Mouse (Mus musculus) brown adipose tissue, adult 24 weeks (tissue): ENCODE results near the gene Tbcd. TPM values are rescaled to one million over a fixed set of nuclear protein-coding genes. Genes with fewer than 3 reads are reported as not detected.

Experiments
- H3K27ac ChIP-seq: fragments of 200-500 bp; replicated peaks from 2 replicates; pipeline ENCODE4 v1.5.1; 2012; ENCODE audit warnings: low read depth, mild to moderate bottlenecking, low read length
- H3K4me1 ChIP-seq: fragments of 200-500 bp; 2 replicates; pipeline ENCODE4 v1.6.1; 2012; ENCODE audit warnings: low read length, mixed read lengths; ENCODE audit not compliant: control insufficient read depth, insufficient read depth, insufficient read length
- H3K4me3 ChIP-seq: fragments of 200-500 bp; 2 replicates; pipeline ENCODE4 v1.5.1; 2012; ENCODE audit warnings: low read depth, mild to moderate bottlenecking, low read length, moderate library complexity; ENCODE audit not compliant: insufficient read depth
- polyA plus RNA-seq: library from polyadenylated mRNA; stranded (reverse); fragments of >200 nt; gene quantifications from 2 replicates; pipeline ENCODE4 v1.2.4, GENCODE M21; 2012; ENCODE audit not compliant: missing spikeins, insufficient read depth, insufficient read length

Gene Tbcd
- polyA plus RNA-seq, 1 experiment: 15.3 TPM

DNA sequence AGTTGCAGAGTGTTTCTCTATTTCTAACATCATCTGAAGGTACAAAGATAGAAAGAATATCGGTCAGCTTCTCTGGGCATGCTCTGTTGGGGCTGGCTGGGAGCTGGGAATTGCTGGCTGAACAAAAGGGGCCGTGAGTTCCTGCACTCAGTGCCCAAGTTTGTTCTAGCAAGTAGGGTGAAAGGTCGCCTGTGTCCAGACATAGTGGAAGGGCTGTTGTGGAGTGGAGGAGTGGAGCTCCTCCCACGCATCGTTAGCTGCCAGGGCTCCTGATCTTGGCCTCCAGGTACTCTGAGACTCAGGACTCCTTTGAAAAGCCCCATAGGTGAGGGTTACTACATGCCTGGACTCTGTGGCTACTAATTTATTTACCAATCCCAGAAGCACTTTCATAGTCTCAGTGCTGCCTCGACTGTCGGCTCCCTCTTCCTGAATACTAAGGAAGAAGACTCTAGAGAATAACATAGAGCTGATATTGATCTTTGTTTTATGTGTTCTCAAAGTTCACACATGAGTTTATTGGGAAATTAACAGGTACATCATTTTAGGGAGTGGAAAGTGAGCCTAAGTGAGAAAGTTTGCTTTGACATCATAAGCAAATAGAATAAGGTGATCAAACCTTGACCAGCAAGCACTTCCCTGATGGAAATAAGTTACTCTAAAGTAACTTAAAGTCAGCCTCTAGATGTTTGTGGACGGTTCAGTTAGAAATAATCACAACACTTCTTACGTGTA lies 58.9 kb downstream of the Tbcd start:
- Histone ChIP-seq H3K4me1 (peaks cover 8% of the 10 kb centered on the region; the same call in 1 of the 2 replicates), H3K27ac (no peak overlapping the region), H3K4me3 (no peak overlapping the region)

DNA sequence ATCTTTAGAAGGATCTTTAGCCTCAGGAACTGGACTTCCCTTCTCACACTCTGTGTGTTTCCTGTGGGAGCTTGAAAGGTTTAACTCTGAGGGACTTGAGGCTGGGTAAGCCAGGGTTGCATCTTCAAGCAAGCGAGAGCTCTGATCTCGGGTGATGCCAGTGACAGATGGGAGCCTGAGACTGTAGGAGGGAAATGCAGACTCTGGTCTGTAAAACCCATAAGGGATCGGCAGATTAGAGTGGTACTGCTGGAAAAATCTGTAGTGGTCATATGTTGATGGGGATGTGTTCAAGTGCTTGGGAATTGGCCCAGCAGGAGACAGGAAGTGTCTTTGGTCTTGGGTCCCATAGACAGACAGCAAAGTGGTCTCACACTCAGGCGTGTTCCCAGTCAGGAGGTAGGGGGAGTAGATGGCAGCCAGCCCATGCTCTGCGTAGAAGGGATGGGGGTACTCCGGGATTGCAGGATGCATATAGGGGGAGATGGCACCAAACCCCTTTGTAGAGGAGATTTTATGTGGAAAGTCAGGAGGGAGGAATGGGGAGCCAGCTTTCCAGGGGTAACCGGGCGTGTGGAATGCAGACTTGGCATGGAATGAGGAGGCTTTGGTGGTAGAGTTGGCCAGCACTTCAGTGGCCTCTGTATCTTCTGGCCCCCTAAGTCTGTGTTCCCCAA lies 61.3 kb downstream of the Tbcd start:
- no peak overlapping the region for H3K27ac ChIP-seq
- peaks cover 12% of the 10 kb centered on the region for H3K4me1 ChIP-seq
- no peak overlapping the region for H3K4me3 ChIP-seq

DNA sequence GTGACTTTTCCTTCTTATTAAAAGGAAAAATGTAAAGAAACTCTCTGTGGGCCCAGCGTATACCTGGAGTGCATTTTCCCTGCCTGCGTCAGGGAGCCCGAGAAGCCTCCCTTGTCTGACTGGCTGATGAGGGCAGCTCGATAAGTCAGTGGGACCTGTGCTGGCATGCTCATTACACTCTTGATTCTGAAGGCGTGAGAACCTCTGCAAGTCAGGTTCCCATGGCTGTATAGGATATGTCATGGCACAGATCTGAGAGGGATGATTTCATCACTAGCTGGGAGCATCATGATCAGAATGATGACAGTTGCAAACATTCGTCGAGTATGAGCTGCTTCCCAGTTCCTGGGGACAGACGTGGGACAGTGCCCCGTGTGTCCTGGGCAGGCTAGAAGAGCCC lies 64.2 kb downstream of the Tbcd start:
- Histone ChIP-seq H3K27ac (no peak overlapping the region), H3K4me1 (peaks cover 7% of the 10 kb centered on the region), H3K4me3 (no peak overlapping the region)

DNA sequence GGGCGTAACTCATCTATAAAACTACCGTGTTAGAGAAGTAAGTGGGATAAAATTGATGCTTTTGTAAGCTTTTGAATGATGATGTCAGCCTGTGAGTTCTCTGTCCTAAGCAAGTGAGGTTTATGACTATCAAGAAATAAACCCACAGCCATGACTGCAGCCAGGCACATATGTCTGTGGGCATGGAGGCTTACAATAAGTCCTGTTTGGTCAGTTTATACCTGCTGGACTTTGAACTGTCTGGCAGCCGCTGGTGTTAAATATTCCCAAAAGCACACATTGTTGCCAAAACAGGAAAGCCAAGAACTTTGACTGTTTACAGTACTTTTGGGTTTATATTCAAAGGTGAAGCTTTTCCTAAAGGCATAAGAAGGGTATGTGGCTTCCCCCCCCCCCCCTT lies 65.2 kb downstream of the Tbcd start:
- Histone ChIP-seq H3K4me1 (peaks cover 7% of the 10 kb centered on the region), H3K27ac (no peak overlapping the region), H3K4me3 (no peak overlapping the region)

DNA sequence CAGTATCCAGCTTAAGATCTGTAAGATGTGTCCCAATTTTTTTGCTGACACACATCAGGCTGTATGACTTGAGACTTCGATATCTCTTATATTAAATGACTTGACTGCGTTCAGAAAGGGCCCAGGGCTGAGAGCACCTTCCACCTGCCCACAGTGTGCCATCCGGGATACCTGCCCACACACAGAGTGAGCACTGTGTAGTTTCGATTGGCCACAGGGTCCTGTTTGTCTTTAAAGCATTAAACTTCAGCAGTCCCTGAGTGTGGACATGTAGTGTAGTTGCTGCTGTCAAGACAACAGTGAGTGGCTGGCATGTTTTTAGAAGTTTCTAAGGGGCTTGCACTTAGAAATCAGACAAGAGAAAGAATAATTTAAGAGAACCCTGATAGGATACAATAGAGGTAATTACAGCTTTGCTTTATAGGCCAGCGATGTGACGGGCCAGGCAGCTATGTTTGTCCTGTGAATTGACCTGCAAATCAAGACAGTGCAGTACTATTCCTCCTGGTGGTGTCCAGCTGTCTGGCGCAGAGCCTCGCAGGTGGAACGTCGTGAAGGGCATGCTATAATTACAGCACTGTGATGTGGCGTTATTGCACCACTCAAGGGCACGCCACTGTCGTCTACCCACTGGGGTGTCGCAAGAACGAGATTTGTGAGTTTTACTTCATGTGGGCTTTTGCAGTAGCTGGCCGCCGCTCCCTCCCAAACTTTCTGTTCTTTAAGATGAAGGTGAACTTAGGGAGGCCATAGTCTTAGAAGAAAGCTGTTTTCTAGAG lies 66.1 kb downstream of the Tbcd start:
- H3K4me3 ChIP-seq: no peak overlapping the region
- peaks cover 7% of the 10 kb centered on the region for H3K4me1 ChIP-seq
- H3K27ac ChIP-seq: no peak overlapping the region

DNA sequence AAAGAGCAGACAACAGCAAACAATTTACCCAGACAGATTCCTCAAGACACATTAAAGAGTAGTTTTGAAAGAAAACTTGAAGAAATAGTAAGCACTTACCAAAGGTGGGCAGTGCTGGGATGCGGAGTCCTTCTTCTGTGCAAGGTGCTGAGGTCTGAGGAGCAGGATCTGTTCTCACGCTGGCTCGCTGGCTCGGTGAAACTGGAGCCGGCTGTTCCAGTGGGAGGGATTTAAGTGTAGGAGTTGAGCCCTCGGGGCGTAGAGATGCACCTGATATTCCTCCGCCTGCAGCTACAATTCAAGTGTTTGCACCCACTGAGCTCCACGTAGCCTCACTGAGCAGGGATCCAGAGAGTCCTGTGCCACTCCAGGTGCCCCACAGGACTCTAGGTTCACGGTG lies 67.4 kb downstream of the Tbcd start, which contains the start of gene Zfp750:
Gene Zfp750, minus strand, starts transcription at position 203 of the 400 bp plus-strand sequence.
- Histone ChIP-seq H3K4me3 (no peak within 1 kb of the TSS), H3K27ac (no peak within 1 kb of the TSS), H3K4me1 (peaks cover 7% of the 10 kb centered on the region)

DNA sequence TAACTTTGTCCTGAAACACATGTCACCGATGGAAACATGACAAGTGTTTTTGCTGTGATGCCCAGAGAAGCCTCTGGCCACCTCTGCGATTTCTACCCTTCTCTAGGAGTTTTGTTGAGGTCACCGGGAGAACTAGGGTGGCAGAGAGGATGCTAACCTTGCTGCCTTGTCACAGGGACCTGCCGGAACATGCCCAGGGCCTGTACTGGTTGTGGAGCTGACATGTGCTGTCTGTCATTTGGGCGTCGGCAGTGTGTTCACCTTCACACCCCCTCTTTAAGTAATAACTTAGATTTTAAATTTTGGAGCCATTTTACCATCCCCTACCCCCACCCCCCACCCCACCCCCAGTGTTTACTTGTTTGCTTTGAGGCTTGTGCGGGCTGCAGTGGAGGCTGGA lies 68.0 kb downstream of the Tbcd start:
- Histone ChIP-seq H3K4me3 (no peak overlapping the region), H3K4me1 (peaks cover 7% of the 10 kb centered on the region), H3K27ac (no peak overlapping the region)

DNA sequence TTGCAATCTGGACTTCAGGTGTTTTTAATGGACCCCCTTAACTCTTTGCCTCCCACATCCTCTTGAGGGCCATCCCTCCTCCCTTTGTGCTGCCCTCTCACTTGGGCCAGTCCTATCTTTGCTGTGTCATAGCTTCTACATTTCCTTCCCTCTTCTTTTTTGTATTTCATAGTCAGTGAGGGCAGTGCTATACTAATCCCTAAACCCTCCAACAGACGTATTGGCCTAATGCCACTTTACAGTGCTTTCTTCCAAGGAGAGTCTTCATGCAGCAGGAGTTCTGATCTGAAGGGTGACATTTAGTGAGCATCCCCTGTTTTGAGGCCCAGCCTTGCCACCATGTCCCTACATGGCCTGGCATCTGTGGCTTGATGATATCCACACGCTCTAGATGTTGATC lies 69.0 kb downstream of the Tbcd start:
- H3K27ac ChIP-seq: no peak overlapping the region
- no peak overlapping the region for H3K4me3 ChIP-seq
- H3K4me1 ChIP-seq: peaks cover 7% of the 10 kb centered on the region

DNA sequence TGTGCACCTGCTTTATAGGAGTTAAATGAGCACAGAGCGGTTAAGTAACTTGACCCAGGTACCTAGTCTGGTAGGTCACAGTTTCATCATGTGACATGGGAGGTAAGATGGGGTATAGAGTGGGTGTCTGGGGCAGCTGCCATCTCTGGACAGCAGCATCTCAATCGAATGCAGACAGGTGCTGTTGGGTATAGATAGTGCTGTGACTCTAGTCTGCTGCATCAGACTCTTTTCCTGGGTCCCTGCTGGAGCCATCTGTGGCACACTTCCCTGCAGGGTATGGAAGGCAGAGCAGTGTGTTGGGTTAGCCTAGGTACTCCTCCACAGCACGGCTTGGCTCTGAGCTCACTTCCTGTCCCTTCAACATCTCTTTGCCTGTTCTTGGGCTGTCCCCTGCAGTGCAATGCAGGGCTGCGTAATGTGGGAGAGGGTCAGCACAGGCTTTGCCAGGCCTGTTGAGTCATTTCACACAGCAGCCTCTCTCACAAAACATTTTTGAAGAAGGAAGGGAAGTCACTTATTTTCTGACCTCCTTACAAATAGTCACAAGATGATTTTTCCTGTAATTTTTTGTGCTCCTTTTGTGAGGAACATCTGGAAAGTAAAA lies 70.5 kb downstream of the Tbcd start:
- Histone ChIP-seq H3K4me3 (no peak overlapping the region), H3K27ac (no peak overlapping the region), H3K4me1 (peaks cover 7% of the 10 kb centered on the region)

DNA sequence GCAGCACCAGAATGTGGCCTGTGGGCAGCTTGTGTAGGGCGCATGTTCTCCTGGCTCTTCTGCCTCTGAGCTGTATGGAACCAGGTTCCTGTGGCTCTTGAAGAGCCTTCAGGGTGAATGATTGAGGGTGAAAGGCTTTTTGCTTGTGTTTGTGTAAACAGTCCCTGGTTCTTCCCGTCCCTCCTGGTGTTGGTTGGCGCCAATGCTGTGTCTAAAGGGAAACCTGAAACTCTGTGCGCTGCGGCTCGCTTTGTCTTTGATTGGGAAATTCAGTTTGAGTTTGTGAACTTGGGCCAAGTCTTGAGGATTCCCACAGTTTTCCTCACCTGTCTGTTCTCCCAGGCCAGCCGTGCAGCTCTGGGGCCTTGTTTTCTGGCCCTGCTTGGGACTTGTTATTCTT lies 72.4 kb downstream of the Tbcd start:
- Histone ChIP-seq H3K27ac (no peak overlapping the region), H3K4me3 (no peak overlapping the region), H3K4me1 (no peaks in the 10 kb centered on the region)

DNA sequence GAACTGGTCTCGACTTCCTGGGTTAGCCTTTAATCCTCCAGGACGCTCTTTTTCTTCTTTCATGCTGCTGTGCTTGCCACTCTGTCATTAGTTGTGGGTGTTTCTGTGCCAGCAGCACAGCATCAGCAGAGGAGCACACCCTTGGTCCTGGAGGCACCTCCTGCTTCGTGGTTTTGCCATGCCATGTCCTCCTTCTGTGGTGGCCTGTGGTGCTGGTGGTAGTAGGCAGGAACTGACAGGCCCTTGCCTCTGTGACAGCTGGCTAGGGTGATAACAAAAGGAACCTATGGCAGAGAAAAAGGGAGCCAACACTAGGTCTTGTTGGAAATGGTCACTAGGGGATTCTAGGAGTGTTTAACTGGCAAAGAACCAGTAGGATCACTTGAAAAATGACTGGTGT lies 78.0 kb downstream of the Tbcd start:
- H3K4me3 ChIP-seq: no peak overlapping the region
- no peaks in the 10 kb centered on the region; the same call in 1 of the 2 replicates for H3K4me1 ChIP-seq
- H3K27ac ChIP-seq: no peak overlapping the region

DNA sequence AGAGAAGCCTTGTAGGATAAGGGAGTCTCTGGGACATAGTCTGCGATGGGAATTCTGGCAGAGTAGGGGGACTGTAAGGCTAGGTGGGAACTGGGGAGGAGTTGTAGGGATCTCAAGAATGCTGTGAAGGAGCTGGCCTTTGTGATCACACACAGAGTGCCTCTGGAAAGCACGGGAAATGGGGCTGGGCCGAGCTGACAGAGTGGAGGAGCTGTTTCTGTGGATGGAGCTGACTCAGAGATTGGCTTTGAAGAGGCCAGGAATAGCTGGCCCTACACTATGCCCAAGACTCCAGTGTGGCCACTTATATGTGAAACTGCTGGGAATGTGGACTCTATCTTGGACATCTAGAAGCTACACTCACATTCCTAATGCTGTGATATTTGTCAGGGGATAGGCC lies 84.8 kb downstream of the Tbcd start:
- Histone ChIP-seq H3K27ac (no peak overlapping the region), H3K4me1 (no peaks in the 10 kb centered on the region), H3K4me3 (no peak overlapping the region)

DNA sequence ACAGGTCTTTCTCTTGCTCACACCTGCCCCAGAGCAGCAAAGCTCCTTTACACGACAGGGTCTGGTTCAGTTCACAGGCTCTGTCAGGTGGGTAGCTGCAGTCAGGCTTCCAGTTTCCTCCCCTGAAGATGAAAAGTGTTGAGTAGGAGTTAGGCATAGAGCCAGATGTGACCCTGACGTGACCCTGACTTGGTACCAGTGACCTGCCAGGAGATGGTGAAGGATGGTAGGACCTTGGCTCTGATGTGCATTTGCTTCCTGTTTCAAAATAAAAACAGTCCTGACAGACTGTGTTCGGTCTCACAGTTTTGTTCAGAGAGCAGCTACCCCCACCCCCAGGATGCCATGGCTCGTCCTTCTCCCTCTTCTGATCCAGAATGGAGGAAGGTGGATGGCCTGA lies 90.7 kb downstream of the Tbcd start:
- H3K4me3 ChIP-seq: no peak overlapping the region
- H3K27ac ChIP-seq: no peak overlapping the region
- H3K4me1 ChIP-seq: peaks cover 11% of the 10 kb centered on the region

DNA sequence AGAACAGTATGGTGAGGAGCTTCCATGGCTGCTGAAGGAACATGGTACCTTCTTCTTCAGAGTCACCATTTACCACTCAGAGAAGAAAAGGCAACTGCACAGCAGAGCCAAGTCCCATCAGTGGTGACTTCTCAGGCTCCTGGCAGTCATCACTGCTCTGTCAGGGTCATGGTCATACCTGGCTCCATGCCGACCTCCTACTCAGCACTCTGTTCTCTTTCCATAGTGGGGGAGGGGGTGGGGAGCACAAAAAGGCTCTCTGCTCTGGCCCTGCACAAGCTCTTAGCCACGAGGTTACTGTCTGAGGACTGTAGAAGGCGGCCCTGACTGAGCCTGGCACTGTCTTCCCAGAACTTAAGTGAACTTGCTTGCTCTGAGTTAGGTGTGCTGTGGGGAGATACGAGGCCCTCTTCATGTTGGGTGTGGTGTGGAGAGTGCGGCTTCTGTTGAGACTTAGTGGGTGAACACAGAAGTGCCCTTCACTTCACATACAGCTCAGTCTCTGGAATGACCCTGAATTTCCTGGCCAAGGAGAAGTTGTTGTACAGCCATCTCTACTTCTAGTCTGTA lies 91.6 kb downstream of the Tbcd start:
- peaks cover 11% of the 10 kb centered on the region for H3K4me1 ChIP-seq
- no peak overlapping the region for H3K4me3 ChIP-seq
- 0 out of 2 replicates have a peak overlapping the region, but pooled peaks have one; percentile 19 for H3K27ac ChIP-seq

DNA sequence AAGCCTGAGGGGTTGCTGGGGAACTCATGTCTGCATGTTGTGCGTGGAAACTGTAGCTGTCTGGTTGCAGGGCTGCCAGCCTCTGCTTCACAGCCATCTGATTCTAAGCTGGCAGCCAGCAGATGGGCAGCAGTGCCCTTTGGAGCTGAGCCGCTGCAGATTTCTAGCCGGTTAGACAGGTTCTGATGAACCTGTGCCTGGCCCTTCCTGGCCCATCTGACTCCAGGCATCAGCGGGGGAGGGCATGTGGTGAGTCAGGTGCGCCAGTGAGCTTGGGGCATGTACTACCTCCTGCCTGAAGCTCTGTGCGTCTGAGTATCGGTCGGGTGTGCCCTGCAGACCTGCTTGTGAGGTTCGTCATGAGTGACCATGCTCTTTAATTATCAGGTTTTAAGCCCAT lies 92.2 kb downstream of the Tbcd start:
- H3K27ac ChIP-seq: no peak overlapping the region

More for the DNA sequence above, 92.2 kb downstream of the Tbcd start:
- H3K4me1 ChIP-seq: peaks cover 11% of the 10 kb centered on the region
- H3K4me3 ChIP-seq: no peak overlapping the region
